Mouse (Mus musculus): ENCODE data around the gene Rora.

Gene Rora

GRCm38 (mm10) chr9:69006666-69007065 lies 353.1 kb downstream of the Rora start:
- no peak for DNase-seq (ENCODE audit: low spot score in 2 of 2)

- no peak for DNase-seq (ENCODE audit: low spot score in 2 of 2)
These were observed 355.1 kb downstream of the Rora start for GRCm38 (mm10) chr9:69008706-69009105.

GRCm38 (mm10) chr9:69010886-69011285 lies 357.3 kb downstream of the Rora start:
- DNase-seq (ENCODE audit: low spot score in 2 of 2): peak in 1 of 2 experiments; percentile 4

GRCm38 (mm10) chr9:69013186-69013715 lies 359.7 kb downstream of the Rora start:
- no peak for DNase-seq (ENCODE audit: low spot score in 2 of 2)

- no peak for DNase-seq (ENCODE audit: low spot score in 2 of 2)
These were observed 360.6 kb downstream of the Rora start for GRCm38 (mm10) chr9:69014203-69014602.

GRCm38 (mm10) chr9:69020381-69020780 lies 366.8 kb downstream of the Rora start:
- no peak for DNase-seq (ENCODE audit: low spot score in 2 of 2)

GRCm38 (mm10) chr9:69021482-69021881 lies 367.9 kb downstream of the Rora start:
- no peak for DNase-seq (ENCODE audit: low spot score in 2 of 2)

- no peak for DNase-seq (ENCODE audit: low spot score in 2 of 2)
These were observed 369.7 kb downstream of the Rora start for GRCm38 (mm10) chr9:69023314-69023713.

- no peak for DNase-seq (ENCODE audit: low spot score in 2 of 2)
These were observed 374.6 kb downstream of the Rora start for GRCm38 (mm10) chr9:69028177-69028576.

GRCm38 (mm10) chr9:69034301-69034871 lies 380.8 kb downstream of the Rora start:
- DNase-seq (ENCODE audit: low spot score in 2 of 2): no peak

- DNase-seq (ENCODE audit: low spot score in 2 of 2): no peak
These were observed 381.9 kb downstream of the Rora start for GRCm38 (mm10) chr9:69035456-69035855.

- DNase-seq (ENCODE audit: low spot score in 2 of 2): no peak
These were observed 382.7 kb downstream of the Rora start for GRCm38 (mm10) chr9:69036296-69036695.

GRCm38 (mm10) chr9:69043920-69044613 lies 390.5 kb downstream of the Rora start:
- DNase-seq (ENCODE audit: low spot score in 2 of 2): no peak

GRCm38 (mm10) chr9:69044614-69045133 lies 391.1 kb downstream of the Rora start:
- DNase-seq (ENCODE audit: low spot score in 2 of 2): no peak

GRCm38 (mm10) chr9:69045908-69046307 lies 392.3 kb downstream of the Rora start:
- no peak for DNase-seq (ENCODE audit: low spot score in 2 of 2)

GRCm38 (mm10) chr9:69050856-69051255 lies 397.3 kb downstream of the Rora start:
- no peak for DNase-seq (ENCODE audit: low spot score in 2 of 2)

GRCm38 (mm10) chr9:69051890-69052289 lies 398.3 kb downstream of the Rora start:
- no peak for DNase-seq (ENCODE audit: low spot score in 2 of 2)

GRCm38 (mm10) chr9:69055302-69055701 lies 401.7 kb downstream of the Rora start:
- DNase-seq (ENCODE audit: low spot score in 2 of 2): peak in 1 of 2 experiments; percentile 8

GRCm38 (mm10) chr9:69071203-69071867 lies 417.7 kb downstream of the Rora start:
- DNase-seq (ENCODE audit: low spot score in 2 of 2): no peak

GRCm38 (mm10) chr9:69073271-69073670 lies 419.7 kb downstream of the Rora start:
- no peak for DNase-seq (ENCODE audit: low spot score in 2 of 2)

- DNase-seq (ENCODE audit: low spot score in 2 of 2): no peak
These were observed 430.6 kb downstream of the Rora start for GRCm38 (mm10) chr9:69084086-69084719.

Data from cerebellum, postnatal 4 days (tissue).